12 mouse cellular contexts compared by ENCODE assay signal in genomic region chr14:21932771-21933170, GRCm38 (mm10). TPM values are rescaled to one million over a fixed set of nuclear protein-coding genes. Genes with fewer than 3 reads are reported as not detected.
A peak's percentile ranks its signal among the peaks of the same experiment; 100 is the strongest.
DNase-seq lines count a peak whose midpoint lies in the region; ATAC-seq lines count a peak whose summit lies in the region.
"Had no signal": no experiment of that assay in that cellular context is flagged by ENCODE, and none has a peak within 500 bp of the region (broad histone marks: within the 10 kb centered on the region; RNA-seq: fewer than 3 reads in every experiment).

No protein-coding gene starts in this region.

- WGBS in hindbrain, embryonic 10.5 days = 88% methylated on average over 2 of the region's 2 CpGs

- peak; percentile 68 for DNase-seq in heart, adult 11 months
- no peak for DNase-seq in heart, postnatal 10 days
- DNase-seq in right cerebral cortex, adult 2 months (ENCODE audit: low spot score in 2 of 2) = peak; percentile 38 to 58
- DNase-seq in right cerebral cortex, postnatal 4 days = no peak
- DNase-seq in fibroblast of lung, adult 2 months (ENCODE audit: low read depth) = peak; percentile 81
- DNase-seq in hindbrain, embryonic 10.5 days (ENCODE audit: low spot score) = no peak
- DNase-seq: gastrocnemius, adult 2 months; kidney, adult 9 months; thymus, adult 18-20 months had no signal

- H3K9me3 ChIP-seq in hindbrain, embryonic 10.5 days = no peaks in the 10 kb centered on the region
- H3K9me3 ChIP-seq: heart, embryonic 10.5 days had no signal

- H3K4me3 ChIP-seq in hindbrain, embryonic 10.5 days = no peak overlapping the region
- H3K4me3 ChIP-seq: gastrocnemius, adult 2 months; heart, embryonic 10.5 days had no signal

- H3K4me1 ChIP-seq in hindbrain, embryonic 10.5 days (replicated peaks) = no peaks in the 10 kb centered on the region
- H3K4me1 ChIP-seq: heart, embryonic 10.5 days had no signal

- intact Hi-C loops in heart, postnatal 10 days (cut with DNase I) = no loop called here

- H3K27me3 ChIP-seq in hindbrain, embryonic 10.5 days (ENCODE audit: insufficient read depth, poor library complexity, severe bottlenecking) = no peaks in the 10 kb centered on the region

- H3K27ac ChIP-seq in hindbrain, embryonic 10.5 days = no peak overlapping the region
- H3K27ac ChIP-seq: gastrocnemius, adult 2 months; heart, embryonic 10.5 days; hindbrain, embryonic 14.5 days had no signal

- ATAC-seq in CD4-positive, CD25-positive, alpha-beta regulatory T cell, adult 4 months = no peak

- H3K36me3 ChIP-seq in hindbrain, embryonic 10.5 days = no peaks in the 10 kb centered on the region
- H3K36me3 ChIP-seq: heart, embryonic 10.5 days had no signal

RNA-seq across cellular contexts. Expression of gene Zfp503, which starts 56.6 kb away (rescaled TPM):
- 1 to 10 TPM; 2.4 to 3.3 TPM for total RNA-seq in heart, postnatal 10 days (2021)
- not detected for polyA plus RNA-seq in CD4-positive, CD25-positive, alpha-beta regulatory T cell, adult 4 months (2017; shearing (Covaris generic))
- polyA plus RNA-seq in hindbrain, embryonic 10.5 days (2016; fragmentation: Nextera tagmentation; extraction: Ambion mirVana) = 12.3 and 20.0 TPM in 2 replicates

Comparison
In these comparisons a context has a peak if more than half of its experiments do, and no peak if none do; other contexts are left out.
1. DNase-seq: peak in heart, adult 11 months (single experiment), right cerebral cortex, adult 2 months (2 of 2) and fibroblast of lung, adult 2 months (single experiment); none in heart, postnatal 10 days (0 of 2), right cerebral cortex, postnatal 4 days (single experiment) and hindbrain, embryonic 10.5 days (single experiment).
2. RNA of gene Zfp503, which starts 56.6 kb away (polyA plus RNA-seq): 12.3 to 20.0 TPM in hindbrain, embryonic 10.5 days; not detected in CD4-positive, CD25-positive, alpha-beta regulatory T cell, adult 4 months; every median in the first group is over 10 times any median in the second.